Mouse (Mus musculus) heart, postnatal 0 days (tissue): Measurements from ENCODE around the gene Zfp688. TPM values are rescaled to one million over a fixed set of nuclear protein-coding genes. Genes with fewer than 3 reads are reported as not detected.

Experiments used
- ATAC-seq: fragments of 200-750 bp; cut with Nextera tagmentation; 2 replicates; pipeline ENCODE4 v1.8.0; 2017; ENCODE audit warnings: low read depth, moderate number of reproducible peaks, moderate library complexity; ENCODE audit not compliant: insufficient read depth
- DNase-seq: peaks from one replicate; pipeline ENCODE4 v3.0.0-alpha.2; 2016; ENCODE audit warnings: low spot score
- H3K27ac ChIP-seq: fragments of 300-500 bp; sonication (generic); 2 replicates; pipeline ENCODE4 v1.5.1; 2014; ENCODE audit warnings: low read depth, mild to moderate bottlenecking
- H3K27me3 ChIP-seq: fragments of 300-500 bp; sonication (generic); 2 replicates; pipeline ENCODE4 v1.6.1; 2014; ENCODE audit warnings: low read length, mixed read lengths; ENCODE audit not compliant: control insufficient read depth, insufficient read depth
- H3K36me3 ChIP-seq: fragments of 300-500 bp; sonication (generic); replicated peaks from 2 replicates; pipeline ENCODE4 v1.6.1; 2014; ENCODE audit warnings: low read length, mixed read lengths; ENCODE audit not compliant: control insufficient read depth, insufficient read depth
- H3K4me1 ChIP-seq: fragments of 300-500 bp; sonication (generic); 2 replicates; pipeline ENCODE4 v1.6.1; 2014; ENCODE audit warnings: antibody characterized with exemption; ENCODE audit not compliant: control insufficient read depth, insufficient read depth
- H3K4me2 ChIP-seq: fragments of 300-500 bp; sonication (generic); 2 replicates; pipeline ENCODE4 v1.6.1; 2014; ENCODE audit warnings: low read depth, mild to moderate bottlenecking, low read length, moderate library complexity
- H3K4me3 ChIP-seq: fragments of 300-500 bp; sonication (generic); 2 replicates; pipeline ENCODE4 v1.5.1; 2014; ENCODE audit warnings: low read depth, low read length
- H3K9ac ChIP-seq: fragments of 300-500 bp; sonication (generic); replicated peaks from 2 replicates; pipeline ENCODE4 v1.6.1; 2014; ENCODE audit warnings: low read depth, low read length, mixed read lengths
- H3K9me3 ChIP-seq: fragments of 300-500 bp; sonication (generic); replicated peaks from 2 replicates; pipeline ENCODE4 v1.6.1; 2016; ENCODE audit warnings: low read length; ENCODE audit not compliant: control insufficient read depth
- CTCF ChIP-seq: IDR thresholded peaks from 2 replicates; pipeline ENCODE4 v1.5.1; 2016; ENCODE audit warnings: antibody characterized with exemption, control low read depth, low read depth
- EP300 ChIP-seq: IDR thresholded peaks from 2 replicates; pipeline ENCODE4 v1.6.1; 2016; ENCODE audit warnings: antibody characterized with exemption, low read depth
- WGBS: fragments of 180-500 bp; shearing (Covaris S2); extraction: QIAGEN DNeasy Blood & Tissue Kit; methylation state at CpG from one replicate; pipeline ENCODE4 v1.1.7; 2014; 5-methylcytosine and 5-hydroxymethylcytosine counted together
- polyA plus RNA-seq: library from polyadenylated mRNA; unstranded; fragments of >200 nt; fragmentation: Nextera tagmentation; extraction: Ambion mirVana; gene quantifications from 2 replicates; pipeline ENCODE4 v1.2.1, GENCODE M21; 2015
- total RNA-seq: library from RNA; depleted of rRNA; stranded (reverse); fragments of >200 nt; gene quantifications from 2 replicates; pipeline ENCODE4 v1.2.3, GENCODE M21; 2014; ENCODE audit warnings: low replicate concordance

Gene Zfp688
- total and polyA plus RNA-seq, 2 experiments from 2014 or later, result 8.1 to 11.3 TPM

GRCm38 (mm10) chr7:127448521-127449300 is 26.8 kb upstream of the Zfp688 start, which contains the start of gene Zfp689:
Gene Zfp689, minus strand, starts transcription at chr7:127449158.
- peak within 1 kb of the TSS; percentile 93 for H3K27ac ChIP-seq
- H3K36me3 ChIP-seq, result peaks cover 12% of the 10 kb centered on the region
- H3K9ac ChIP-seq, result peak within 1 kb of the TSS; percentile 82
- H3K9me3 ChIP-seq, result no peaks in the 10 kb centered on the region
- under 1% methylated on average over 54 of the region's 54 CpGs for WGBS
- peak within 1 kb of the TSS; percentile 72 for H3K4me3 ChIP-seq
- DNase-seq (peak; percentile 95), ATAC-seq (peak; percentile 91)
- H3K4me2 ChIP-seq, result peak within 1 kb of the TSS; percentile 69
- no peaks in the 10 kb centered on the region for H3K27me3 ChIP-seq
- peaks cover 19% of the 10 kb centered on the region for H3K4me1 ChIP-seq
- TF ChIP-seq CTCF, result no peak; the same call in 1 of the 2 replicates
- peak; percentile 86; the same call in 1 of the 2 replicates for TF ChIP-seq EP300

GRCm38 (mm10) chr7:127443976-127444375 is 22.1 kb upstream of the Zfp688 start:
- DNase-seq (no peak), ATAC-seq (no peak)
- Histone ChIP-seq H3K4me3 (no peak overlapping the region), H3K27me3 (no peaks in the 10 kb centered on the region), H3K27ac (no peak overlapping the region), H3K36me3 (peaks cover 27% of the 10 kb centered on the region), H3K4me1 (no peaks in the 10 kb centered on the region), H3K9me3 (no peaks in the 10 kb centered on the region), H3K9ac (no peak overlapping the region), H3K4me2 (no peak overlapping the region)
- WGBS, result 89% methylated on average over 20 of the region's 20 CpGs
- TF ChIP-seq CTCF (no peak), EP300 (no peak)

GRCm38 (mm10) chr7:127437724-127438123 is 15.9 kb upstream of the Zfp688 start:
- no peak overlapping the region for H3K4me2 ChIP-seq
- TF ChIP-seq CTCF, result peak; percentile 34
- no peak for TF ChIP-seq EP300
- no peak overlapping the region for H3K27ac ChIP-seq
- ATAC-seq (no peak), DNase-seq (no peak)
- H3K4me3 ChIP-seq, result no peak overlapping the region
- no peaks in the 10 kb centered on the region for H3K27me3 ChIP-seq
- peaks cover 7% of the 10 kb centered on the region; the same call in 1 of the 2 replicates for H3K9me3 ChIP-seq
- no peak overlapping the region for H3K9ac ChIP-seq
- WGBS, result 86% methylated on average over 3 of the region's 3 CpGs
- H3K36me3 ChIP-seq, result peaks cover 7% of the 10 kb centered on the region; the same call in 1 of the 2 replicates
- H3K4me1 ChIP-seq, result no peaks in the 10 kb centered on the region

GRCm38 (mm10) chr7:127435206-127435605 is 13.3 kb upstream of the Zfp688 start:
- no peak for DNase-seq
- no peak overlapping the region for H3K4me3 ChIP-seq
- ATAC-seq, result no peak
- TF ChIP-seq EP300 (no peak), CTCF (no peak)
- no peak overlapping the region for H3K27ac ChIP-seq
- no peak overlapping the region for H3K9ac ChIP-seq
- 75% methylated on average over 4 of the region's 4 CpGs for WGBS
- peaks cover 7% of the 10 kb centered on the region; the same call in 1 of the 2 replicates for H3K9me3 ChIP-seq
- no peak overlapping the region for H3K4me2 ChIP-seq
- no peaks in the 10 kb centered on the region for H3K36me3 ChIP-seq
- no peaks in the 10 kb centered on the region for H3K27me3 ChIP-seq
- H3K4me1 ChIP-seq, result no peaks in the 10 kb centered on the region

- Histone ChIP-seq H3K9me3 (no peaks in the 10 kb centered on the region), H3K36me3 (no peaks in the 10 kb centered on the region), H3K27ac (no peak overlapping the region), H3K9ac (no peak overlapping the region), H3K4me2 (no peak overlapping the region), H3K27me3 (peaks cover 3% of the 10 kb centered on the region; the same call in 1 of the 2 replicates), H3K4me1 (peaks cover 1% of the 10 kb centered on the region), H3K4me3 (no peak overlapping the region)
- 39% methylated on average over 3 of the region's 3 CpGs for WGBS
- no peak for TF ChIP-seq CTCF
- peak; percentile 71; the same call in 1 of the 2 replicates for TF ChIP-seq EP300
- no peak for ATAC-seq
- peak; percentile 36 for DNase-seq
Measured at GRCm38 (mm10) chr7:127426354-127426753, 4.5 kb upstream of the Zfp688 start.
